Mouse (Mus musculus) stomach, embryonic 14.5 days (tissue): ENCODE results near the gene Alad. TPM values are rescaled to one million over a fixed set of nuclear protein-coding genes. Genes with fewer than 3 reads are reported as not detected.
A peak's percentile ranks its signal among the peaks of the same experiment; 100 is the strongest.

ENCODE experiments used
- ATAC-seq: fragments of 200-750 bp; cut with Nextera tagmentation; 2 replicates; pipeline ENCODE4 v1.8.0; 2017; ENCODE audit warnings: low read depth, moderate TSS enrichment; ENCODE audit not compliant: insufficient number of reproducible peaks, insufficient read depth, low FRiP score
- H3K27ac ChIP-seq: fragments of 300-500 bp; sonication (generic); 2 replicates; pipeline ENCODE4 v1.5.1; 2014; ENCODE audit warnings: mild to moderate bottlenecking, low read length, moderate library complexity, mixed read lengths
- H3K27me3 ChIP-seq: fragments of 300-500 bp; sonication (generic); 2 replicates; pipeline ENCODE4 v1.6.1; 2014; ENCODE audit warnings: low read length, control low read depth, mixed read lengths; ENCODE audit not compliant: control insufficient read depth, insufficient read depth
- H3K36me3 ChIP-seq: fragments of 300-500 bp; sonication (generic); 2 replicates; pipeline ENCODE4 v1.6.1; 2014; ENCODE audit warnings: mild to moderate bottlenecking, control low read depth, low read length, moderate library complexity, mixed read lengths; ENCODE audit not compliant: control insufficient read depth, insufficient read depth
- H3K4me1 ChIP-seq: fragments of 300-500 bp; sonication (generic); 2 replicates; pipeline ENCODE4 v1.6.1; 2014; ENCODE audit warnings: low read length, control low read depth, mixed read lengths; ENCODE audit not compliant: control insufficient read depth, insufficient read depth
- H3K4me2 ChIP-seq: fragments of 300-500 bp; sonication (generic); replicated peaks from 2 replicates; pipeline ENCODE4 v1.6.1; 2014; ENCODE audit warnings: low read depth, low read length, control low read depth
- H3K4me3 ChIP-seq: fragments of 300-500 bp; sonication (generic); 2 replicates; pipeline ENCODE4 v1.5.1; 2014; ENCODE audit warnings: low read depth, low read length, control low read depth
- H3K9ac ChIP-seq: fragments of 300-500 bp; sonication (generic); replicated peaks from 2 replicates; pipeline ENCODE4 v1.6.1; 2014; ENCODE audit warnings: low read depth, mild to moderate bottlenecking, control low read depth, low read length, moderate library complexity, mixed read lengths
- H3K9me3 ChIP-seq: fragments of 300-500 bp; sonication (generic); 2 replicates; pipeline ENCODE4 v1.6.1; 2016; ENCODE audit warnings: low read depth, low read length, control low read depth; ENCODE audit not compliant: control insufficient read depth
- WGBS: fragments of 180-500 bp; shearing (Covaris S2); extraction: QIAGEN DNeasy Blood & Tissue Kit; methylation state at CpG from one replicate; pipeline ENCODE4 v1.1.7; 2014; 5-methylcytosine and 5-hydroxymethylcytosine counted together
- polyA plus RNA-seq: library from polyadenylated mRNA; unstranded; fragments of >200 nt; fragmentation: Nextera tagmentation; extraction: Ambion mirVana; gene quantifications from 2 replicates; pipeline ENCODE4 v1.2.1, GENCODE M21; 2014

Gene Alad
- polyA plus RNA-seq, result 126 and 136 TPM in 2 replicates

- peak within 1 kb of the TSS; percentile 65 for H3K9ac ChIP-seq
- peaks cover 35% of the 10 kb centered on the region for H3K4me1 ChIP-seq
- peaks cover 8% of the 10 kb centered on the region for H3K36me3 ChIP-seq
- peak; percentile 87; the same call in 1 of the 2 replicates for ATAC-seq
- H3K27me3 ChIP-seq, result no peaks in the 10 kb centered on the region
- H3K4me3 ChIP-seq, result peak within 1 kb of the TSS; percentile 69
- no peaks in the 10 kb centered on the region for H3K9me3 ChIP-seq
- WGBS, result under 1% methylated on average over 37 of the region's 37 CpGs
- peak within 1 kb of the TSS; percentile 92 for H3K27ac ChIP-seq
- peak within 1 kb of the TSS; percentile 67 for H3K4me2 ChIP-seq
Measured at GRCm38 (mm10) chr4:62519849-62520233, at the start of gene Alad. Gene Alad, minus strand, starts transcription at chr4:62519918.

- Histone ChIP-seq H3K9me3 (0 out of 2 replicates have a peak, but pooled peaks cover 3% of the 10 kb centered on the region), H3K36me3 (no peaks in the 10 kb centered on the region), H3K27ac (no peak overlapping the region), H3K27me3 (no peaks in the 10 kb centered on the region), H3K4me2 (no peak overlapping the region), H3K4me1 (peaks cover 9% of the 10 kb centered on the region; the same call in 1 of the 2 replicates), H3K4me3 (no peak overlapping the region), H3K9ac (no peak overlapping the region)
- no peak for ATAC-seq
- WGBS, result 94% methylated on average over 1 of the region's 1 CpGs
Measured at GRCm38 (mm10) chr4:62568359-62568758, 48.6 kb upstream of the Alad start.

GRCm38 (mm10) chr4:62567696-62568095, 48.0 kb upstream of the Alad start:
- H3K27me3 ChIP-seq, result no peaks in the 10 kb centered on the region
- no peak overlapping the region for H3K9ac ChIP-seq
- H3K27ac ChIP-seq, result no peak overlapping the region
- no peaks in the 10 kb centered on the region for H3K9me3 ChIP-seq
- 82% methylated on average over 6 of the region's 6 CpGs for WGBS
- ATAC-seq, result no peak
- H3K36me3 ChIP-seq, result no peaks in the 10 kb centered on the region
- H3K4me3 ChIP-seq, result no peak overlapping the region
- H3K4me2 ChIP-seq, result no peak overlapping the region
- peaks cover 9% of the 10 kb centered on the region; the same call in 1 of the 2 replicates for H3K4me1 ChIP-seq

- ATAC-seq, result no peak
Measured at GRCm38 (mm10) chr4:62566530-62566929, 46.8 kb upstream of the Alad start.

GRCm38 (mm10) chr4:62562006-62562405, 42.3 kb upstream of the Alad start:
- H3K4me1 ChIP-seq, result peaks cover 4% of the 10 kb centered on the region; the same call in 1 of the 2 replicates
- 68% methylated on average over 4 of the region's 4 CpGs for WGBS
- no peaks in the 10 kb centered on the region for H3K27me3 ChIP-seq
- no peaks in the 10 kb centered on the region for H3K36me3 ChIP-seq
- no peak overlapping the region for H3K27ac ChIP-seq
- no peak overlapping the region for H3K4me3 ChIP-seq
- no peak for ATAC-seq
- H3K9ac ChIP-seq, result no peak overlapping the region
- no peak overlapping the region for H3K4me2 ChIP-seq
- H3K9me3 ChIP-seq, result no peaks in the 10 kb centered on the region

More at GRCm38 (mm10) chr4:62566530-62566929, 46.8 kb upstream of the Alad start:
- H3K9ac ChIP-seq, result no peak overlapping the region
- no peaks in the 10 kb centered on the region for H3K9me3 ChIP-seq
- no peak overlapping the region for H3K4me3 ChIP-seq
- H3K36me3 ChIP-seq, result no peaks in the 10 kb centered on the region
- H3K4me2 ChIP-seq, result no peak overlapping the region
- no peak overlapping the region for H3K27ac ChIP-seq
- H3K27me3 ChIP-seq, result no peaks in the 10 kb centered on the region
- H3K4me1 ChIP-seq, result peaks cover 9% of the 10 kb centered on the region; the same call in 1 of the 2 replicates
- 64% methylated on average over 4 of the region's 4 CpGs for WGBS

GRCm38 (mm10) chr4:62561630-62562001, 41.9 kb upstream of the Alad start:
- no peak overlapping the region for H3K4me3 ChIP-seq
- no peak for ATAC-seq
- H3K27ac ChIP-seq, result no peak overlapping the region
- no peaks in the 10 kb centered on the region for H3K36me3 ChIP-seq
- no peak overlapping the region for H3K4me2 ChIP-seq
- WGBS, result 45% methylated on average over 3 of the region's 3 CpGs
- no peak overlapping the region for H3K9ac ChIP-seq
- H3K27me3 ChIP-seq, result no peaks in the 10 kb centered on the region
- H3K9me3 ChIP-seq, result no peaks in the 10 kb centered on the region
- peaks cover 2% of the 10 kb centered on the region; the same call in 1 of the 2 replicates for H3K4me1 ChIP-seq

- Histone ChIP-seq H3K4me3 (no peak overlapping the region), H3K27ac (no peak overlapping the region), H3K4me2 (no peak overlapping the region), H3K9me3 (no peaks in the 10 kb centered on the region), H3K27me3 (no peaks in the 10 kb centered on the region), H3K9ac (no peak overlapping the region), H3K4me1 (no peaks in the 10 kb centered on the region), H3K36me3 (no peaks in the 10 kb centered on the region)
- peak; percentile 69; the same call in 1 of the 2 replicates for ATAC-seq
- WGBS, result 24% methylated on average over 4 of the region's 4 CpGs
Measured at GRCm38 (mm10) chr4:62560963-62561629, 41.4 kb upstream of the Alad start.

- Histone ChIP-seq H3K27ac (no peak within 1 kb of the TSS), H3K4me3 (no peak within 1 kb of the TSS), H3K9ac (no peak within 1 kb of the TSS), H3K4me1 (no peaks in the 10 kb centered on the region), H3K4me2 (no peak within 1 kb of the TSS), H3K36me3 (no peaks in the 10 kb centered on the region), H3K9me3 (no peaks in the 10 kb centered on the region), H3K27me3 (no peaks in the 10 kb centered on the region)
- WGBS, result 56% methylated on average over 6 of the region's 6 CpGs
- no peak for ATAC-seq
Measured at GRCm38 (mm10) chr4:62559797-62560329, 40.1 kb upstream of the Alad start, which contains the start of gene Rgs3. Gene Rgs3, plus strand, starts transcription at chr4:62559847.
